Mouse (Mus musculus) kidney, embryonic 15.5 days (tissue): ENCODE measurements around the gene Iqcb1. TPM values are rescaled to one million over a fixed set of nuclear protein-coding genes. Genes with fewer than 3 reads are reported as not detected.

Experiments used
- ATAC-seq: fragments of 200-750 bp; cut with Nextera tagmentation; replicated peaks from 2 replicates; pipeline ENCODE4 v1.8.0; 2017; ENCODE audit warnings: moderate TSS enrichment; ENCODE audit not compliant: low FRiP score
- H3K27ac ChIP-seq: fragments of 300-500 bp; sonication (generic); 2 replicates; pipeline ENCODE4 v1.5.1; 2015; ENCODE audit warnings: mild to moderate bottlenecking, inconsistent platforms
- H3K27me3 ChIP-seq: fragments of 300-500 bp; sonication (generic); 2 replicates; pipeline ENCODE4 v1.6.1; 2015; ENCODE audit warnings: inconsistent platforms
- H3K36me3 ChIP-seq: fragments of 300-500 bp; sonication (generic); 2 replicates; pipeline ENCODE4 v1.6.1; 2015; ENCODE audit warnings: inconsistent platforms
- H3K4me1 ChIP-seq: fragments of 300-500 bp; sonication (generic); 2 replicates; pipeline ENCODE4 v1.6.1; 2015; ENCODE audit warnings: inconsistent platforms
- H3K4me2 ChIP-seq: fragments of 300-500 bp; sonication (generic); 2 replicates; pipeline ENCODE4 v1.6.1; 2015; ENCODE audit warnings: moderate library complexity, mild to moderate bottlenecking, inconsistent platforms
- H3K4me3 ChIP-seq: fragments of 300-500 bp; sonication (generic); replicated peaks from 2 replicates; pipeline ENCODE4 v1.5.1; 2015; ENCODE audit warnings: mild to moderate bottlenecking, inconsistent platforms
- H3K9ac ChIP-seq: fragments of 300-500 bp; sonication (generic); 2 replicates; pipeline ENCODE4 v1.6.1; 2015; ENCODE audit warnings: mild to moderate bottlenecking, inconsistent platforms
- H3K9me3 ChIP-seq: fragments of 300-500 bp; sonication (generic); replicated peaks from 2 replicates; pipeline ENCODE4 v1.6.1; 2016; ENCODE audit warnings: inconsistent platforms
- WGBS: fragments of 180-500 bp; shearing (Covaris S2); methylation state at CpG from one replicate; pipeline ENCODE4 v1.1.7; 2015; ENCODE audit warnings: mixed read lengths; 5-methylcytosine and 5-hydroxymethylcytosine counted together
- microRNA-seq: library from miRNA; unstranded; fragments of <30 nt; microRNA quantifications from one replicate; pipeline ENCODE4, GENCODE M21; 2016
- polyA plus RNA-seq: library from polyadenylated mRNA; unstranded; fragments of >200 nt; fragmentation: Nextera tagmentation; extraction: Ambion mirVana; gene quantifications from 2 replicates; pipeline ENCODE4 v1.2.1, GENCODE M21; 2015

Iqcb1 gene
- polyA plus RNA-seq, 1 experiment from 2014 or later, result 33.3 TPM

GRCm38 (mm10) chr16:36920410-36920809, 92.2 kb downstream of the Iqcb1 start:
- Histone ChIP-seq H3K36me3 (peaks cover 89% of the 10 kb centered on the region), H3K27me3 (no peaks in the 10 kb centered on the region), H3K4me2 (no peak overlapping the region), H3K27ac (no peak overlapping the region), H3K4me1 (no peaks in the 10 kb centered on the region), H3K4me3 (no peak overlapping the region), H3K9ac (no peak overlapping the region), H3K9me3 (no peaks in the 10 kb centered on the region)
- no peak for ATAC-seq
- WGBS, result 80% methylated on average over 3 of the region's 3 CpGs

GRCm38 (mm10) chr16:36921067-36921613, 93.0 kb downstream of the Iqcb1 start:
- H3K27ac ChIP-seq, result no peak overlapping the region
- H3K4me2 ChIP-seq, result no peak overlapping the region
- WGBS, result 95% methylated on average over 8 of the region's 8 CpGs
- H3K9ac ChIP-seq, result no peak overlapping the region
- H3K36me3 ChIP-seq, result peaks cover 89% of the 10 kb centered on the region
- H3K27me3 ChIP-seq, result no peaks in the 10 kb centered on the region
- ATAC-seq, result no peak
- H3K4me1 ChIP-seq, result no peaks in the 10 kb centered on the region
- no peak overlapping the region for H3K4me3 ChIP-seq
- no peaks in the 10 kb centered on the region for H3K9me3 ChIP-seq

GRCm38 (mm10) chr16:36921980-36922379, 93.8 kb downstream of the Iqcb1 start:
- no peaks in the 10 kb centered on the region for H3K9me3 ChIP-seq
- WGBS, result 87% methylated on average over 6 of the region's 6 CpGs

More at GRCm38 (mm10) chr16:36921980-36922379, 93.8 kb downstream of the Iqcb1 start:
- Histone ChIP-seq H3K4me3 (no peak overlapping the region), H3K27ac (no peak overlapping the region), H3K27me3 (no peaks in the 10 kb centered on the region), H3K36me3 (peaks cover 90% of the 10 kb centered on the region), H3K4me1 (no peaks in the 10 kb centered on the region), H3K4me2 (no peak overlapping the region), H3K9ac (no peak overlapping the region)
- no peak for ATAC-seq

Small RNA genes within 50 kb of the gene (microRNA-seq; reads per million reads assigned to microRNA genes)
- not detected for gene Gm22617

Other genes starting within 250 kb of the Iqcb1 start
- gene Cd86, start 162.3 kb upstream of the Iqcb1 start, polyA plus RNA-seq, result 1.3 and 1.4 TPM in 2 replicates
- gene Ildr1, start 134.4 kb upstream of the Iqcb1 start, polyA plus RNA-seq, result 4.8 and 6.8 TPM in 2 replicates
- gene Slc15a2, start 43.4 kb upstream of the Iqcb1 start, polyA plus RNA-seq, result 18.0 and 18.9 TPM in 2 replicates
- gene Eaf2, start 46.6 kb downstream of the Iqcb1 start, polyA plus RNA-seq, result 8.5 and 8.6 TPM in 2 replicates
- gene Golgb1, start 46.8 kb downstream of the Iqcb1 start, polyA plus RNA-seq, result 104 and 111 TPM in 2 replicates
- 5.5 and 6.1 TPM in 2 replicates for gene Hcls1, start 106.6 kb downstream of the Iqcb1 start, polyA plus RNA-seq
- gene Fbxo40, start 162.1 kb downstream of the Iqcb1 start, polyA plus RNA-seq, result 1.4 and 1.5 TPM in 2 replicates
- 8.3 and 9.0 TPM in 2 replicates for gene Polq, start 183.4 kb downstream of the Iqcb1 start, polyA plus RNA-seq